Mouse (Mus musculus) gastrocnemius, adult 18-20 months (tissue): Measurements from ENCODE around the gene Tapt1. TPM values are rescaled to one million over a fixed set of nuclear protein-coding genes. Genes with fewer than 3 reads are reported as not detected.
A peak's percentile ranks its signal among the peaks of the same experiment; 100 is the strongest.

Experiments
- DNase-seq: peaks from one replicate; pipeline ENCODE4 v3.0.0; 2021; ENCODE audit warnings: low spot score
- total RNA-seq, 2 experiments: library from RNA; stranded (reverse); gene quantifications; 2 replicates each; pipeline ENCODE4 v1.2.3; 2021

Tapt1 gene
- total RNA-seq, 2 experiments from 2014 or later = 39.8 to 41.2 TPM

GRCm38 (mm10) chr5:44199109-44199508 lies 27.3 kb downstream of the Tapt1 start:
- no peak for DNase-seq

GRCm38 (mm10) chr5:44198471-44198870 lies 28.0 kb downstream of the Tapt1 start:
- no peak for DNase-seq

- DNase-seq = no peak
Observed at GRCm38 (mm10) chr5:44197806-44198205, 28.6 kb downstream of the Tapt1 start.

- no peak for DNase-seq
Observed at GRCm38 (mm10) chr5:44196167-44196566, 30.3 kb downstream of the Tapt1 start.

- DNase-seq = no peak
Observed at GRCm38 (mm10) chr5:44187370-44187769, 39.1 kb downstream of the Tapt1 start.

- DNase-seq = peak; percentile 47
Observed at GRCm38 (mm10) chr5:44181669-44182068, 44.8 kb downstream of the Tapt1 start.

- DNase-seq = no peak
Observed at GRCm38 (mm10) chr5:44180450-44180849, 46.0 kb downstream of the Tapt1 start.

GRCm38 (mm10) chr5:44174046-44174445 lies 52.4 kb downstream of the Tapt1 start:
- no peak for DNase-seq

- DNase-seq = no peak
Observed at GRCm38 (mm10) chr5:44166866-44167265, 59.6 kb downstream of the Tapt1 start.

- no peak for DNase-seq
Observed at GRCm38 (mm10) chr5:44165854-44166253, 60.6 kb downstream of the Tapt1 start.

- DNase-seq = no peak
Observed at GRCm38 (mm10) chr5:44164233-44164776, 62.1 kb downstream of the Tapt1 start.

GRCm38 (mm10) chr5:44163318-44163717 lies 63.1 kb downstream of the Tapt1 start:
- DNase-seq = no peak

GRCm38 (mm10) chr5:44162786-44163185 lies 63.6 kb downstream of the Tapt1 start:
- DNase-seq = no peak

GRCm38 (mm10) chr5:44159679-44160438 lies 66.6 kb downstream of the Tapt1 start:
- DNase-seq = no peak

- no peak for DNase-seq
Observed at GRCm38 (mm10) chr5:44159231-44159630, 67.2 kb downstream of the Tapt1 start.

GRCm38 (mm10) chr5:44158458-44158857 lies 68.0 kb downstream of the Tapt1 start:
- DNase-seq = no peak

GRCm38 (mm10) chr5:44157760-44158159 lies 68.7 kb downstream of the Tapt1 start:
- DNase-seq = no peak

- no peak for DNase-seq
Observed at GRCm38 (mm10) chr5:44153050-44153449, 73.4 kb downstream of the Tapt1 start.

GRCm38 (mm10) chr5:44151327-44152051 lies 74.9 kb downstream of the Tapt1 start:
- no peak for DNase-seq

GRCm38 (mm10) chr5:44147732-44148131 lies 78.7 kb downstream of the Tapt1 start:
- no peak for DNase-seq

- no peak for DNase-seq
Observed at GRCm38 (mm10) chr5:44146437-44147332, 79.7 kb downstream of the Tapt1 start.
